Mouse (Mus musculus) heart, postnatal 14 days (tissue): ENCODE measurements around the gene Icam4. TPM values are rescaled to one million over a fixed set of nuclear protein-coding genes. Genes with fewer than 3 reads are reported as not detected.
"Not testable (repeated sequence)": the region's sequence is repeated elsewhere in the genome, so short reads cannot be mapped to it uniquely, and the experiment has no call there.

Experiments
- DNase-seq, 2 experiments: peaks; one replicate each; pipeline ENCODE4 v3.0.0; 2021 to 2022
- intact Hi-C: fragments of 180-260 bp; cut with DNase I; formaldehyde crosslinking; loops from one replicate; pipeline ENCODE4 v1.15.1; 2025
- total RNA-seq, 2 experiments: library from RNA; stranded (reverse); gene quantifications; 2 replicates each; pipeline ENCODE4 v1.2.3; 2021

Icam4 gene
- total RNA-seq, 2 experiments from 2014 or later = 0.37 to 0.38 TPM

GRCm38 (mm10) chr9:21031251-21031895 lies 2.2 kb downstream of the Icam4 start:
- intact Hi-C loops = loop anchor here (2.0 to 5.0 kb wide), 2 partner anchors 61 to 105 kb away; partner anchors contain the start of genes Gm38431 and Raver1

GRCm38 (mm10) chr9:21031896-21032351 lies 2.8 kb downstream of the Icam4 start, which contains the start of gene Icam5:
Gene Icam5, plus strand, starts transcription at chr9:21032073.
- peak in 1 of 2 experiments; percentile 35 for DNase-seq
- intact Hi-C loops = loop anchor here (2.0 to 5.0 kb wide), 2 partner anchors 60 to 105 kb away; partner anchors contain the start of genes Gm38431 and Raver1

More at GRCm38 (mm10) chr9:21031251-21031895, 2.2 kb downstream of the Icam4 start:
- peak; percentile 57 to 59 for DNase-seq

- no peak for DNase-seq
- intact Hi-C loops = loop anchor here (5.0 kb wide), 1 partner anchor 60 kb away; the partner anchor contains the start of genes Gm38431 and Raver1
Measured at GRCm38 (mm10) chr9:21032491-21032890, 3.3 kb downstream of the Icam4 start.

- intact Hi-C loops = loop anchor here (5.0 kb wide), 1 partner anchor 59 kb away; the partner anchor contains the start of genes Gm38431 and Raver1
- peak; percentile 81 to 89 for DNase-seq
Measured at GRCm38 (mm10) chr9:21033136-21033535, 4.0 kb downstream of the Icam4 start.

GRCm38 (mm10) chr9:21034481-21035085 lies 5.4 kb downstream of the Icam4 start:
- DNase-seq = no peak
- intact Hi-C loops = loop anchor here (5.0 kb wide), 1 partner anchor 58 kb away; the partner anchor contains the start of genes Gm38431 and Raver1

- intact Hi-C loops = no loop called here
Measured at GRCm38 (mm10) chr9:21035586-21035985, 6.4 kb downstream of the Icam4 start.

GRCm38 (mm10) chr9:21036161-21036560 lies 7.0 kb downstream of the Icam4 start:
- DNase-seq = no peak
- intact Hi-C loops = loop anchor here (2.0 kb wide), 1 partner anchor 37 kb away; the partner anchor contains the start of genes Fdx1l and Gm49373

More at GRCm38 (mm10) chr9:21035586-21035985, 6.4 kb downstream of the Icam4 start:
- no peak for DNase-seq

- no peak for DNase-seq
- intact Hi-C loops = loop anchor here (2.0 kb wide), 1 partner anchor 36 kb away; the partner anchor contains the start of genes Fdx1l and Gm49373
Measured at GRCm38 (mm10) chr9:21036666-21037065, 7.5 kb downstream of the Icam4 start.

GRCm38 (mm10) chr9:21037481-21037891 lies 8.3 kb downstream of the Icam4 start:
- peak; percentile 61 to 72 for DNase-seq
- intact Hi-C loops = loop anchor here (2.0 kb wide), 1 partner anchor 35 kb away; the partner anchor contains the start of genes Fdx1l and Gm49373

GRCm38 (mm10) chr9:21039779-21040178 lies 10.6 kb downstream of the Icam4 start:
- intact Hi-C loops = no loop called here
- no peak for DNase-seq

GRCm38 (mm10) chr9:21041308-21041707 lies 12.1 kb downstream of the Icam4 start:
- DNase-seq = no peak
- intact Hi-C loops = no loop called here

- intact Hi-C loops = no loop called here
- DNase-seq = no peak
Measured at GRCm38 (mm10) chr9:21043563-21043962, 14.4 kb downstream of the Icam4 start.

GRCm38 (mm10) chr9:21044785-21045184 lies 15.6 kb downstream of the Icam4 start:
- intact Hi-C loops, DNase-seq: not testable (repeated sequence)

- intact Hi-C loops = no loop called here
- no peak for DNase-seq
Measured at GRCm38 (mm10) chr9:21045235-21045634, 16.1 kb downstream of the Icam4 start.

- intact Hi-C loops = no loop called here
- DNase-seq = no peak
Measured at GRCm38 (mm10) chr9:21051578-21051977, 22.4 kb downstream of the Icam4 start.

- no peak for DNase-seq
- intact Hi-C loops = no loop called here
Measured at GRCm38 (mm10) chr9:21062928-21063327, 33.8 kb downstream of the Icam4 start.

GRCm38 (mm10) chr9:21067006-21067684 lies 38.0 kb downstream of the Icam4 start, which contains the start of gene Zglp1:
Gene Zglp1, minus strand, starts transcription at chr9:21067093.
- intact Hi-C loops = no loop called here
- no peak for DNase-seq

- DNase-seq = no peak
Measured at GRCm38 (mm10) chr9:21072641-21073040, 43.5 kb downstream of the Icam4 start.

GRCm38 (mm10) chr9:21073044-21073840 lies 44.1 kb downstream of the Icam4 start, which contains the start of the genes Gm49373 and Fdx1l:
Gene Gm49373, minus strand, starts transcription at chr9:21073096.
Gene Fdx1l, minus strand, starts transcription at chr9:21073614.
- intact Hi-C loops = loop anchor here (2.0 kb wide), 1 partner anchor 36 kb away; no protein-coding TSS in a partner anchor
- DNase-seq = peak; percentile 87 to 91

More at GRCm38 (mm10) chr9:21072641-21073040, 43.5 kb downstream of the Icam4 start:
- intact Hi-C loops = loop anchor here (2.0 kb wide), 1 partner anchor 36 kb away; no protein-coding TSS in a partner anchor
